Mouse (Mus musculus) heart, embryonic 14.5 days (tissue): ENCODE data around the gene Coro7. TPM values are rescaled to one million over a fixed set of nuclear protein-coding genes. Genes with fewer than 3 reads are reported as not detected.

Experiments
- ATAC-seq: fragments of 200-750 bp; cut with Nextera tagmentation; 2 replicates; pipeline ENCODE4 v1.8.0; 2017; ENCODE audit warnings: low read depth, moderate TSS enrichment; ENCODE audit not compliant: insufficient number of reproducible peaks, insufficient read depth, low FRiP score
- H3K27ac ChIP-seq, 2 experiments: fragments of 200-500 bp in 1 of 2; fragments of 300-500 bp in 1 of 2; sonication (generic) in 1 of 2; replicated peaks in 1 of 2; 2 replicates each; pipeline ENCODE4 v1.5.1; 2012 to 2014; ENCODE audit warnings: low read depth in 2 of 2, low read length in 2 of 2, control low read depth in 1 of 2, mild to moderate bottlenecking in 1 of 2, mixed read lengths in 1 of 2; ENCODE audit not compliant: control insufficient read depth in 1 of 2, insufficient read depth in 1 of 2
- H3K27me3 ChIP-seq: fragments of 300-500 bp; sonication (generic); 2 replicates; pipeline ENCODE4 v1.6.1; 2014; ENCODE audit warnings: mild to moderate bottlenecking, low read length, control low read depth; ENCODE audit not compliant: control insufficient read depth, insufficient read depth
- H3K36me3 ChIP-seq: fragments of 300-500 bp; sonication (generic); 2 replicates; pipeline ENCODE4 v1.6.1; 2014; ENCODE audit warnings: mild to moderate bottlenecking, control low read depth, low read length, mixed read lengths; ENCODE audit not compliant: control insufficient read depth, insufficient read depth
- H3K4me1 ChIP-seq, 2 experiments: fragments of 200-500 bp in 1 of 2; fragments of 300-500 bp in 1 of 2; sonication (generic) in 1 of 2; 2 replicates each; pipeline ENCODE4 v1.6.1; 2012 to 2014; ENCODE audit warnings: low read length in 2 of 2, control low read depth in 1 of 2, mixed read lengths in 1 of 2; ENCODE audit not compliant: control insufficient read depth in 2 of 2, insufficient read depth in 2 of 2
- H3K4me2 ChIP-seq: fragments of 300-500 bp; sonication (generic); 2 replicates; pipeline ENCODE4 v1.6.1; 2014; ENCODE audit warnings: mild to moderate bottlenecking, low read length
- H3K4me3 ChIP-seq, 2 experiments: fragments of 200-500 bp in 1 of 2; fragments of 300-500 bp in 1 of 2; sonication (generic) in 1 of 2; 2 replicates each; pipeline ENCODE4 v1.5.1; 2012 to 2014; ENCODE audit warnings: low read length in 2 of 2, mild to moderate bottlenecking in 2 of 2, control low read depth in 1 of 2, low read depth in 1 of 2, moderate library complexity in 1 of 2; ENCODE audit not compliant: control insufficient read depth in 1 of 2, insufficient read depth in 1 of 2
- H3K9ac ChIP-seq: fragments of 300-500 bp; sonication (generic); 2 replicates; pipeline ENCODE4 v1.6.1; 2014; ENCODE audit warnings: mild to moderate bottlenecking, low read length
- H3K9me3 ChIP-seq: fragments of 300-500 bp; sonication (generic); 2 replicates; pipeline ENCODE4 v1.6.1; 2016; ENCODE audit warnings: low read length, control low read depth; ENCODE audit not compliant: control insufficient read depth
- WGBS: fragments of 180-500 bp; shearing (Covaris S2); extraction: QIAGEN DNeasy Blood & Tissue Kit; methylation state at CpG from one replicate; pipeline ENCODE4 v1.1.7; 2014; 5-methylcytosine and 5-hydroxymethylcytosine counted together
- polyA plus RNA-seq: library from polyadenylated mRNA; unstranded; fragments of >200 nt; fragmentation: Nextera tagmentation; extraction: Ambion mirVana; gene quantifications from 2 replicates; pipeline ENCODE4 v1.2.1, GENCODE M21; 2014

Coro7 gene
- polyA plus RNA-seq, 1 experiment from 2014 or later = 11.9 TPM

- Histone ChIP-seq H3K4me3 (no peak overlapping the region), H3K27ac (no peak overlapping the region), H3K36me3 (0 out of 2 replicates have a peak, but pooled peaks cover 12% of the 10 kb centered on the region), H3K4me2 (no peak overlapping the region), H3K27me3 (no peaks in the 10 kb centered on the region), H3K9ac (no peak overlapping the region), H3K4me1 (peaks cover 2 to 16% of the 10 kb centered on the region in 2 experiments), H3K9me3 (no peaks in the 10 kb centered on the region)
- ATAC-seq = no peak
- WGBS = 84% methylated on average over 9 of the region's 9 CpGs
Observed at GRCm38 (mm10) chr16:4628898-4629419, 50.6 kb downstream of the Coro7 start.

GRCm38 (mm10) chr16:4627105-4627504 is 52.5 kb downstream of the Coro7 start:
- no peaks in the 10 kb centered on the region for H3K27me3 ChIP-seq
- 0 out of 2 replicates have a peak overlapping the region, but pooled peaks have one; percentile 19 for H3K9ac ChIP-seq
- WGBS = 62% methylated on average over 6 of the region's 6 CpGs
- no peaks in the 10 kb centered on the region for H3K9me3 ChIP-seq
- no peak for ATAC-seq
- no peak overlapping the region for H3K27ac ChIP-seq
- 0 out of 2 replicates have a peak, but pooled peaks cover 8% of the 10 kb centered on the region for H3K36me3 ChIP-seq
- H3K4me3 ChIP-seq = no peak overlapping the region
- H3K4me2 ChIP-seq = no peak overlapping the region
- H3K4me1 ChIP-seq = peaks cover 8 to 25% of the 10 kb centered on the region in 2 experiments

GRCm38 (mm10) chr16:4624481-4625110 is 55.0 kb downstream of the Coro7 start, which contains the start of gene Pam16:
Gene Pam16, minus strand, starts transcription at chr16:4624988.
- H3K4me2 ChIP-seq = peak within 1 kb of the TSS; percentile 65
- no peaks in the 10 kb centered on the region for H3K27me3 ChIP-seq
- peak within 1 kb of the TSS; percentile 80 for H3K9ac ChIP-seq
- 0% methylated on average over 56 of the region's 56 CpGs for WGBS
- H3K4me1 ChIP-seq = peaks cover 8 to 29% of the 10 kb centered on the region in 2 experiments
- H3K36me3 ChIP-seq = 0 out of 2 replicates have a peak, but pooled peaks cover 3% of the 10 kb centered on the region
- peak within 1 kb of the TSS; percentile 34 to 81 for H3K27ac ChIP-seq
- H3K4me3 ChIP-seq = peak within 1 kb of the TSS; percentile 57 to 84
- ATAC-seq = peak; percentile 84
- no peaks in the 10 kb centered on the region for H3K9me3 ChIP-seq

GRCm38 (mm10) chr16:4624074-4624473 is 55.5 kb downstream of the Coro7 start:
- Histone ChIP-seq H3K4me2 (peak overlapping the region; percentile 65), H3K36me3 (0 out of 2 replicates have a peak, but pooled peaks cover 3% of the 10 kb centered on the region), H3K9ac (peak overlapping the region; percentile 80), H3K27ac (peak overlapping the region; percentile 20 to 81), H3K4me3 (peak overlapping the region; percentile 57 to 84), H3K27me3 (no peaks in the 10 kb centered on the region), H3K9me3 (no peaks in the 10 kb centered on the region), H3K4me1 (peaks cover 8 to 29% of the 10 kb centered on the region in 2 experiments)
- 16% methylated on average over 9 of the region's 9 CpGs for WGBS
- ATAC-seq = no peak

GRCm38 (mm10) chr16:4616829-4617228 is 62.7 kb downstream of the Coro7 start:
- no peak overlapping the region for H3K9ac ChIP-seq
- 79% methylated on average over 4 of the region's 4 CpGs for WGBS
- H3K4me3 ChIP-seq = no peak overlapping the region
- H3K36me3 ChIP-seq = peaks cover 64% of the 10 kb centered on the region
- H3K27ac ChIP-seq = no peak overlapping the region
- no peaks in the 10 kb centered on the region for H3K27me3 ChIP-seq
- no peak for ATAC-seq
- H3K9me3 ChIP-seq = no peaks in the 10 kb centered on the region
- H3K4me2 ChIP-seq = no peak overlapping the region
- H3K4me1 ChIP-seq = peaks cover 0 to 10% of the 10 kb centered on the region in 2 experiments; a peak in 1 of 4 replicates

- peaks cover 78% of the 10 kb centered on the region for H3K36me3 ChIP-seq
- H3K4me1 ChIP-seq = 0 out of 4 replicates have a peak, but pooled peaks cover 0 to 7% of the 10 kb centered on the region in 2 experiments
- no peak overlapping the region for H3K4me2 ChIP-seq
- no peak overlapping the region for H3K9ac ChIP-seq
- H3K4me3 ChIP-seq = no peak overlapping the region
- no peak overlapping the region for H3K27ac ChIP-seq
- H3K27me3 ChIP-seq = no peaks in the 10 kb centered on the region
- 88% methylated on average over 1 of the region's 1 CpGs for WGBS
- no peaks in the 10 kb centered on the region for H3K9me3 ChIP-seq
- ATAC-seq = no peak
Observed at GRCm38 (mm10) chr16:4615297-4615696, 64.3 kb downstream of the Coro7 start.

GRCm38 (mm10) chr16:4614639-4615038 is 64.9 kb downstream of the Coro7 start:
- ATAC-seq = no peak
- Histone ChIP-seq H3K4me3 (no peak overlapping the region), H3K27me3 (no peaks in the 10 kb centered on the region), H3K4me1 (0 out of 4 replicates have a peak, but pooled peaks cover 0 to 4% of the 10 kb centered on the region in 2 experiments), H3K27ac (no peak overlapping the region), H3K9me3 (no peaks in the 10 kb centered on the region), H3K36me3 (peaks cover 85% of the 10 kb centered on the region), H3K4me2 (no peak overlapping the region), H3K9ac (no peak overlapping the region)
- WGBS = 88% methylated on average over 3 of the region's 3 CpGs
